Mouse (Mus musculus): Measurements from ENCODE around the gene Ndufs2.

The Ndufs2 gene

GRCm38 (mm10) chr1:171279012-171279705, 28.0 kb upstream of the Ndufs2 start:
- DNase-seq (ENCODE audit: low read depth, low spot score), result no peak

GRCm38 (mm10) chr1:171278436-171278835, 27.2 kb upstream of the Ndufs2 start:
- no peak for DNase-seq (ENCODE audit: low read depth, low spot score)

- no peak for DNase-seq (ENCODE audit: low read depth, low spot score)
Measured at GRCm38 (mm10) chr1:171277736-171278135, 26.5 kb upstream of the Ndufs2 start.

- DNase-seq (ENCODE audit: low read depth, low spot score), result no peak
Measured at GRCm38 (mm10) chr1:171276110-171276748, 25.0 kb upstream of the Ndufs2 start.

GRCm38 (mm10) chr1:171275144-171275734, 24.1 kb upstream of the Ndufs2 start:
- no peak for DNase-seq (ENCODE audit: low read depth, low spot score)

GRCm38 (mm10) chr1:171274171-171274570, 23.0 kb upstream of the Ndufs2 start:
- DNase-seq (ENCODE audit: low read depth, low spot score), result no peak

- no peak for DNase-seq (ENCODE audit: low read depth, low spot score)
Measured at GRCm38 (mm10) chr1:171272086-171272485, 20.9 kb upstream of the Ndufs2 start.

GRCm38 (mm10) chr1:171271622-171272021, 20.4 kb upstream of the Ndufs2 start:
- no peak for DNase-seq (ENCODE audit: low read depth, low spot score)

- no peak for DNase-seq (ENCODE audit: low read depth, low spot score)
Measured at GRCm38 (mm10) chr1:171271196-171271595, 20.0 kb upstream of the Ndufs2 start.

GRCm38 (mm10) chr1:171270573-171270900, 19.3 kb upstream of the Ndufs2 start:
- no peak for DNase-seq (ENCODE audit: low read depth, low spot score)

GRCm38 (mm10) chr1:171269848-171270572, 18.8 kb upstream of the Ndufs2 start, which contains the start of gene B4galt3:
TSS of gene B4galt3 (plus strand) at chr1:171270328.
- no peak for DNase-seq (ENCODE audit: low read depth, low spot score)

- DNase-seq (ENCODE audit: low read depth, low spot score), result no peak
Measured at GRCm38 (mm10) chr1:171268341-171268740, 17.2 kb upstream of the Ndufs2 start.

- no peak for DNase-seq (ENCODE audit: low read depth, low spot score)
Measured at GRCm38 (mm10) chr1:171265971-171266744, 15.0 kb upstream of the Ndufs2 start.

- DNase-seq (ENCODE audit: low read depth, low spot score), result no peak
Measured at GRCm38 (mm10) chr1:171263666-171264461, 12.7 kb upstream of the Ndufs2 start.

GRCm38 (mm10) chr1:171263185-171263611, 12.0 kb upstream of the Ndufs2 start:
- DNase-seq (ENCODE audit: low read depth, low spot score), result peak; percentile 83

GRCm38 (mm10) chr1:171262594-171263130, 11.5 kb upstream of the Ndufs2 start:
- peak; percentile 79 for DNase-seq (ENCODE audit: low read depth, low spot score)

GRCm38 (mm10) chr1:171260316-171260715, 9.1 kb upstream of the Ndufs2 start:
- DNase-seq (ENCODE audit: low read depth, low spot score), result no peak

GRCm38 (mm10) chr1:171258921-171259320, 7.7 kb upstream of the Ndufs2 start:
- DNase-seq (ENCODE audit: low read depth, low spot score), result no peak

GRCm38 (mm10) chr1:171257781-171258180, 6.6 kb upstream of the Ndufs2 start:
- no peak for DNase-seq (ENCODE audit: low read depth, low spot score)

- DNase-seq (ENCODE audit: low read depth, low spot score), result no peak
Measured at GRCm38 (mm10) chr1:171256937-171257548, 5.9 kb upstream of the Ndufs2 start.
